8 mouse cellular contexts compared by ENCODE assay signal in the genomic region with DNA sequence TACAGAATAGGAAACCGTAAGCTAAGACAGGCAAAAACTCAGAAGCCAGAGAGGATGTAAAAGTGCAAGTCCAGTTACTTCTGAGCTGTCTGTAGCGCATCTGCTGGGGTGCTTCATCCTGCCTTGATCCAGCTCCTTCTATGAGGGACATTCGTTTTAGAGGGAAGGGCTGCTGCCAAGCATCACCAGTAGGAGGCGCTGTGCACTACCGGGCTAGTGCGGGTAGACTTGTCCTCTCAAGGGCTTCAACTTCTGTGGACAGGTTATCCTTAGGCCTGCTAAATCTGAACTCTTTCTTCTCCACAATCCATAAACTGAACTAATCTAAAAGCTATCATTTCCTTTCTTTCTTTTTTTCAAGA. TPM values are rescaled to one million over a fixed set of nuclear protein-coding genes. Genes with fewer than 3 reads are reported as not detected.
A peak's percentile ranks its signal among the peaks of the same experiment; 100 is the strongest.
DNase-seq lines count a peak whose midpoint lies in the region; ATAC-seq and TF ChIP-seq lines count a peak whose summit lies in the region.

No protein-coding gene starts in this region.

- ATAC-seq in embryonic facial prominence, embryonic 12.5 days (ENCODE audit: insufficient number of reproducible peaks, insufficient read depth, low FRiP score, low TSS enrichment): no peak
- ATAC-seq in heart, embryonic 14.5 days (ENCODE audit: insufficient number of reproducible peaks, insufficient read depth, low FRiP score, low read depth): no peak
- ATAC-seq in kidney, embryonic 16.5 days (ENCODE audit: low FRiP score, low TSS enrichment): no peak

- no peaks in the 10 kb centered on the region for H3K36me3 ChIP-seq in CH12.LX (replicated peaks in 1 of 2; ENCODE audit: control insufficient read depth in 1 of 2, insufficient read depth in 1 of 2, low read length in 1 of 2)
- H3K36me3 ChIP-seq in embryonic facial prominence, embryonic 12.5 days: no peaks in the 10 kb centered on the region
- no peaks in the 10 kb centered on the region for H3K36me3 ChIP-seq in heart, embryonic 14.5 days (ENCODE audit: control insufficient read depth, insufficient read depth, low read length)
- no peaks in the 10 kb centered on the region for H3K36me3 ChIP-seq in kidney, embryonic 16.5 days (ENCODE audit: insufficient read depth, low read length)

- no peak for TF ChIP-seq POLR2A in CH12.LX (IDR thresholded peaks at IDR 0.05; ENCODE audit: low read depth, low read length)

- no peaks in the 10 kb centered on the region for H3K9me3 ChIP-seq in CH12.LX (replicated peaks; ENCODE audit: low read length)
- H3K9me3 ChIP-seq in embryonic facial prominence, embryonic 12.5 days: no peaks in the 10 kb centered on the region
- no peaks in the 10 kb centered on the region for H3K9me3 ChIP-seq in heart, embryonic 14.5 days (ENCODE audit: control insufficient read depth, low read length)
- no peaks in the 10 kb centered on the region for H3K9me3 ChIP-seq in kidney, embryonic 16.5 days (ENCODE audit: low read length)

- H3K27ac ChIP-seq in CH12.LX (ENCODE audit: insufficient read depth, low read depth): no peak overlapping the region
- no peak overlapping the region for H3K27ac ChIP-seq in embryonic facial prominence, embryonic 12.5 days
- no peak overlapping the region for H3K27ac ChIP-seq in heart, embryonic 14.5 days (replicated peaks in 1 of 2; ENCODE audit: control insufficient read depth in 1 of 2, insufficient read depth in 1 of 2, low read depth in 2 of 2, low read length in 2 of 2)
- no peak overlapping the region for H3K27ac ChIP-seq in kidney, embryonic 16.5 days (ENCODE audit: low read length)

- peak; percentile 93 to 98 for TF ChIP-seq CTCF in CH12.LX (conservative IDR thresholded peaks at IDR 0.05 in 1 of 2, IDR thresholded peaks at IDR 0.05 in 1 of 2; ENCODE audit: low read depth in 2 of 2, low read length in 2 of 2)

- H3K9ac ChIP-seq in CH12.LX (ENCODE audit: insufficient read depth, low read depth): peak overlapping the region; percentile 21; the same call in 1 of the 2 replicates
- H3K9ac ChIP-seq in embryonic facial prominence, embryonic 12.5 days: no peak overlapping the region
- H3K9ac ChIP-seq in heart, embryonic 14.5 days (ENCODE audit: low read length): peak overlapping the region; percentile 36; the same call in 1 of the 2 replicates
- H3K9ac ChIP-seq in kidney, embryonic 16.5 days (replicated peaks; ENCODE audit: low read length): peak overlapping the region; percentile 41; the same call in 1 of the 2 replicates

- TF ChIP-seq EP300 in CH12.LX (IDR thresholded peaks at IDR 0.05; ENCODE audit: low read length): no peak

- no peaks in the 10 kb centered on the region for H3K79me2 ChIP-seq in CH12.LX (replicated peaks; ENCODE audit: control insufficient read depth, extremely low read depth, insufficient read depth, poor library complexity, severe bottlenecking)

- peaks cover 0 to 14% of the 10 kb centered on the region in 2 experiments; a peak in 3 of 4 replicates for H3K4me1 ChIP-seq in CH12.LX (ENCODE audit: control insufficient read depth in 1 of 2, insufficient read depth in 2 of 2)
- H3K4me1 ChIP-seq in embryonic facial prominence, embryonic 12.5 days: peaks cover 4% of the 10 kb centered on the region; the same call in 1 of the 2 replicates
- H3K4me1 ChIP-seq in heart, embryonic 14.5 days (ENCODE audit: control insufficient read depth in 2 of 2, insufficient read depth in 2 of 2, low read length in 2 of 2): no peaks in the 10 kb centered on the region
- peaks cover 3% of the 10 kb centered on the region; the same call in 1 of the 2 replicates for H3K4me1 ChIP-seq in kidney, embryonic 16.5 days (ENCODE audit: insufficient read depth, low read length)

- TF ChIP-seq RAD21 in CH12.LX (IDR thresholded peaks at IDR 0.05; ENCODE audit: low read depth, low read length): peak; percentile 79

- no peaks in the 10 kb centered on the region for H3K27me3 ChIP-seq in CH12.LX (replicated peaks)
- peaks cover 9% of the 10 kb centered on the region; the same call in 1 of the 2 replicates for H3K27me3 ChIP-seq in embryonic facial prominence, embryonic 12.5 days
- H3K27me3 ChIP-seq in heart, embryonic 14.5 days (ENCODE audit: control insufficient read depth, insufficient read depth, low read length): 0 out of 2 replicates have a peak, but pooled peaks cover 8% of the 10 kb centered on the region
- H3K27me3 ChIP-seq in kidney, embryonic 16.5 days (ENCODE audit: insufficient read depth, low read length): peaks cover 6% of the 10 kb centered on the region; the same call in 1 of the 2 replicates

- 10% methylated on average over 6 of the region's 6 CpGs for WGBS in embryonic facial prominence, embryonic 12.5 days
- WGBS in heart, embryonic 14.5 days: 12% methylated on average over 6 of the region's 6 CpGs
- WGBS in kidney, embryonic 16.5 days: 23% methylated on average over 6 of the region's 6 CpGs

- DNase-seq in CH12.LX (ENCODE audit: extremely low read depth): peak; percentile 70
- peak; percentile 73 for DNase-seq in adipocyte (ENCODE audit: low spot score)
- DNase-seq in lung, postnatal 14 days: peak; percentile 74
- peak; percentile 59 for DNase-seq in retina, postnatal 1 day
- DNase-seq in urinary bladder, postnatal 36 days (ENCODE audit: low spot score in 2 of 2): peak; percentile 29 to 33

- peak overlapping the region; percentile 84 for H3K4me2 ChIP-seq in CH12.LX (ENCODE audit: insufficient read depth, low read depth, poor library complexity, severe bottlenecking)
- peak overlapping the region; percentile 45 for H3K4me2 ChIP-seq in embryonic facial prominence, embryonic 12.5 days (replicated peaks)
- peak overlapping the region; percentile 74 for H3K4me2 ChIP-seq in heart, embryonic 14.5 days (ENCODE audit: low read length)
- H3K4me2 ChIP-seq in kidney, embryonic 16.5 days (replicated peaks; ENCODE audit: low read depth, low read length): peak overlapping the region; percentile 28

- in situ Hi-C loops in CH12.LX (cut with MboI; ENCODE audit: low pct_ligation_motif_present, low pct_unique_long_range_greater_than_20kb, low sequenced_read_pairs): no loop called here

- dilution Hi-C loops in CH12.LX (cut with MboI; ENCODE audit: extremely low pct_ligation_motif_present, extremely low pct_unique_long_range_greater_than_20kb, low sequenced_read_pairs): no loop called here

- peak overlapping the region; percentile 15 to 56 (median 37) for H3K4me3 ChIP-seq in CH12.LX (replicated peaks in 1 of 3; ENCODE audit: low read depth in 2 of 3, low read length in 2 of 3, poor library complexity in 1 of 3)
- peak overlapping the region; percentile 19; the same call in 1 of the 2 replicates for H3K4me3 ChIP-seq in embryonic facial prominence, embryonic 12.5 days
- peak overlapping the region; percentile 29 to 37; a peak in 3 of 4 replicates for H3K4me3 ChIP-seq in heart, embryonic 14.5 days (ENCODE audit: control insufficient read depth in 1 of 2, insufficient read depth in 1 of 2, low read depth in 1 of 2, low read length in 2 of 2)
- H3K4me3 ChIP-seq in kidney, embryonic 16.5 days (ENCODE audit: low read length): peak overlapping the region; percentile 38

TF ChIP-seq in CH12.LX, 34 proteins besides CTCF, POLR2A, EP300 and RAD21:
- TF ChIP-seq SMC3 (IDR thresholded peaks at IDR 0.05; ENCODE audit: low read depth, low read length) (peak; percentile 75), ZNF384 (IDR thresholded peaks at IDR 0.05; ENCODE audit: low read depth, low read length) (no peak)

RNA-seq across cellular contexts. Expression of a gene that starts 39.8 kb away (rescaled TPM):
- 3.4 and 4.4 TPM in 2 replicates for total RNA-seq in CH12.LX (2012; rRNA removed)
- 2.9 and 3.5 TPM in 2 replicates for total RNA-seq in CH12.LX (2014; rRNA removed)
- 4.7 and 4.8 TPM in 2 replicates for polyA plus RNA-seq in CH12.LX (2012; ENCODE audit: insufficient read length, low read depth)
- polyA plus RNA-seq in embryonic facial prominence, embryonic 12.5 days (2016; fragmentation: Nextera tagmentation; extraction: Ambion mirVana): 14.5 and 14.8 TPM in 2 replicates
- polyA plus RNA-seq in heart, embryonic 14.5 days (2014; fragmentation: Nextera tagmentation; extraction: Ambion mirVana): 10.9 and 12.6 TPM in 2 replicates
- 13.4 and 16.4 TPM in 2 replicates for polyA plus RNA-seq in kidney, embryonic 16.5 days (2015; fragmentation: Nextera tagmentation; extraction: Ambion mirVana)

RNA-seq across cellular contexts. Expression of a gene that starts 57.7 kb away (rescaled TPM):
- total RNA-seq in CH12.LX (2012; rRNA removed) (34.3 and 37.4 TPM in 2 replicates), CH12.LX (2014; rRNA removed) (25.1 and 26.7 TPM in 2 replicates)
- polyA plus RNA-seq in CH12.LX (2012; ENCODE audit: insufficient read length, low read depth): 98.6 and 106 TPM in 2 replicates
- polyA plus RNA-seq in embryonic facial prominence, embryonic 12.5 days (2016; fragmentation: Nextera tagmentation; extraction: Ambion mirVana): 2.9 and 3.8 TPM in 2 replicates
- 1.3 and 1.8 TPM in 2 replicates for polyA plus RNA-seq in heart, embryonic 14.5 days (2014; fragmentation: Nextera tagmentation; extraction: Ambion mirVana)
- 2.1 and 2.3 TPM in 2 replicates for polyA plus RNA-seq in kidney, embryonic 16.5 days (2015; fragmentation: Nextera tagmentation; extraction: Ambion mirVana)

Comparison
In these comparisons a context has a peak if more than half of its experiments do, and no peak if none do; other contexts are left out.
1. H3K4me2 ChIP-seq: peak in every context shown above with its lines; median percentile 84 in CH12.LX; 74 in heart, embryonic 14.5 days; 45 in embryonic facial prominence, embryonic 12.5 days; 28 in kidney, embryonic 16.5 days.
2. RNA of a gene that starts 57.7 kb away (polyA plus RNA-seq): 98.6 to 106 TPM in CH12.LX; 2.9 to 3.8 TPM in embryonic facial prominence, embryonic 12.5 days, 2.1 to 2.3 TPM in kidney, embryonic 16.5 days and 1.3 to 1.8 TPM in heart, embryonic 14.5 days; every median in the first group is over 10 times any median in the second.
3. Peak in every context shown above with its lines, with median percentiles within 50 percentile points of each other: DNase-seq and H3K4me3 ChIP-seq.